Mouse (Mus musculus) WW6 (cell line): ENCODE results near the gene Lmln.
"Not testable (repeated sequence)": the region's sequence is repeated elsewhere in the genome, so short reads cannot be mapped to it uniquely, and the experiment has no call there.

Source experiments
- DNase-seq: peaks from one replicate; pipeline ENCODE4 v3.0.0-alpha.2; 2013; ENCODE audit warnings: low read depth, low spot score

Gene Lmln

GRCm38 (mm10) chr16:33130731-33131130 is 68.4 kb downstream of the Lmln start:
- DNase-seq: no peak

DNA sequence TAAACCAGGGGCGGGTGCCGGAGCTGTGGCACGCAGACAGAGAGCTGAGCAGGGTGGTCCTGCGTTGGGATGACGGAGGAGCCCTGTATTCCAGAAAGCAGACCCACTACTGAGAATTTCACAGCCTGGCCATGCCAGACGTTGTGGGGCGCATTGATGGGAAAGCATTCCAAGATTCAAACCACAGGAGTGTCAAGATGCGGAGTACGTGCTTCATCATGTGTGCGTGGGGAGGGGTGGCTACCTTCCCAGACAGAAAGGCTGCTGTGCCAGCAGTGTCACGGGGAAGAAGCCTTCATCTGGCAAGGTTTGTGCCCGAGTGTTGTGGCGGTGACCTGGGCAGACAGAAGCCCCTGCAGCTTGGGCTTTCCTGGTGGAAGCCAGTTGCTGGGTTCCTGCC is 70.9 kb downstream of the Lmln start:
- DNase-seq: no peak

- no peak for DNase-seq
Observed at GRCm38 (mm10) chr16:33135167-33135566, 72.8 kb downstream of the Lmln start.

GRCm38 (mm10) chr16:33139061-33139460 is 76.7 kb downstream of the Lmln start:
- not testable (repeated sequence) for DNase-seq

DNA sequence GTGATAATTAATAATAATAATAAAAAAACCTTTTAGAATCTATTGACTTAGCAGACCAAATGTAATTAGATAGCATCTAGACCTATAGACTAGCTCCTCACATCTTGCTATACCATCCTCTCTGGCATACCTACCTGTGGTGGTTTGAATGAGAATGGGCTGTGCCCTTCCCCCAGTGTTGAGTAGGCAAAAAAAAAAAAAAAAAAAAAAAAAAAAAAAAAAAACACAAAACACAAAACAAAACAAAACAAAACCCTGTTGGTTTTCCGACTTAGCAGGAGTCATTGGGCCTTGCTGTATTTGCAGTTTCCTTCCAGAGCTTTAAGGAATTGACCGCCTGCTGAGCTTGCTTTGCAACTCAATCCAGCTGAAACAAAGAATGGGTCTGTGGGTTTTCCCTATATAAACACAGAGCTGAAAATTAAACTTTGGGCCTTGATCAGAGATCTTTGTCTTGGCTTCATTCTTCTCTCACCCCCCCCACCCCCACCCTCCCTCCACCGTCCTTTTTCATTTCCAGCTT is 79.5 kb downstream of the Lmln start:
- no peak for DNase-seq

DNA sequence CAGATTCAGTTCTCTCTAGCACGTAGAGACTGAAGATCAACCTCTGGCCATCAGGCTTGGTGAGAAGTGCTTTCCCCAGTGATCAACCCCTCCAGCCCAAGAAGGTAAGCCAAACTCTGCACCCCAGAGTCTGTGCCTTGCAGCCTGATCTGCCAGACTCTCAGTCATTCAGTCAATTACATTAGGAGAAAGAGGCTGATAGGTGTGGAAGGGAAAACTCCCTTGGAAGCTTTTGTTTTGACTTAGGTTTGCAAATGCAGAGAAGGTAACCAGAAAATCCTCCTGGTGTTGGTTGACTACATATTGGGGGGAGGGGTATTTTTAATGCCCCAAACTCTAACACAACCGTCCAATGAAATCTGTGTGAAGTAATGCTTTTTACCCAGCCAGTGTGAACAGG is 81.1 kb downstream of the Lmln start:
- no peak for DNase-seq

DNA sequence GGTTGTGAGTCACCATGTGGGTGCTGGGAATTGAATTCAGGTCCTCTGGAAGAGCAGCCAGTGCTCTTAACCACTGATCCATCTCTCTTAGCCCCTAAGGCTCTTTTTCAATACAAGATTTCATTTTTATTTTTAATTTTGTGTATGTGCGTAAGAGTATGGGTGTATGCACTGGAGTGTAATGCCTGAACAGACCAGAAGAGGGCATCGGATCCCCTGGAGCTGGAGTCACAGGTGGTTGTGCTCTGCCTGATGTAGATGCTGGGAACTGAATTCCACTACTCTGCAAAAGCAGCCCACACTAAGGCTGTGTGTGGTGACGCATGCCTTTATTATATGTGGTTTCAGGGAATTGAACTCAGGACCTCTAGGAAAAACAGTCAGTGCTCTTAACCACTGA is 83.9 kb downstream of the Lmln start:
- no peak for DNase-seq

- no peak for DNase-seq
Observed at GRCm38 (mm10) chr16:33148135-33148534, 85.8 kb downstream of the Lmln start.

- not testable (repeated sequence) for DNase-seq
Observed at GRCm38 (mm10) chr16:33150875-33151274, 88.6 kb downstream of the Lmln start.

DNA sequence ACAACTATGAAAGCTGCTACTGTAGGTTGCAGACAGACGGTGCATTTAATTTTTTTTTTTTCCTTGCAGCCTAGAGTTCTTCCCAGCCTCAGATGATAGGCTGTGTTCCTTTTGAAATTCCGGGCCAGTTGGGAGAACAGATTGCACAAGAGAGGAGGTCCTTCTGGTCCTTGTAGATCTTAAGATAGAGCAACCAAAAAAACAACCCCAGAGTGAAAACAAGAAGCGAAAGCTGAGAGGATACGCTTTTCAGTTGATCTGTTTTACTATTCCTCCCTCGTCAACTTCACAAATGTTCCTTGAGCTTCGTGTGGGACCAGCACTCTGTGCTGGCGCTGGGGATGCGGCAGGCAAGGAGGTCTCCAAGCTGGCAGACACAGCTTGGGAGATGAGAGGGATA is 89.2 kb downstream of the Lmln start:
- DNase-seq: no peak

DNA sequence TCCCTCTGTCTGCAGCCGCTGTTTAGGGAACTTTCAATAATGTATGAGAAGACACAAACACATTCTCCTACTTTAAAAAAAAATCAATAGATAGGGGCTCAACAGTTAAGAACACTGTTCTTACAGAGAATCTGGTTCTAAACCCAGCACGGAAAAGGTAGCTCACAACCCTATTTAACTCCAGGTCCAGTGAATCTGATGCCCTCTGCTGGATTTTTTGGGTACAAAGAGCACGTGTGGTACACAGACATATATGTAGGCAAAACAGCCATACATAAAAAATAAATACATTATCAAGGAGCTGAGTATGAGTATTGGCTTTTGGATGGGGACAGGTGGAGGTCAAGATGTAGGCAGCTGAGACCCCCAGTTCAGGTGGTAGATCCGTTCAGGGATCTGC is 92.7 kb downstream of the Lmln start:
- DNase-seq: no peak

DNA sequence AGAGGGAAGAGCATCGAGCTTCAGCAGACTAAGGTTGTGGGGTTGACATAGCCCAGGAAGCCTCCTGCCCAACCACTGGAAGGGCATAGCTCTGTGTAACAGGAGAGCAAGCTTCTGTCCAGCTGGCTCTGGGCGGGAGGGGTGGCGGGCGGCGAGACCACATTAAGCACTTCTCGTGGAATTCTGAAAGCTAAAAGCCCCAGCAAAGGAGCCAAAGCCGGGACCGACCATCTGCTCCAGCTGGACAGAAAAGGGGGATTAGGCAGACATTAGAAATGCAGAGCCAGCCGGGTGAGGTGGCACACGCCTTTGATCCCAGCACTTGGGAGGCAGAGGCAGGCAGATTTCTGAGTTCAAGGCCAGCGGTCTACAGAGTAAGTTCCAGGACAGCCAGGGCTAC is 95.7 kb downstream of the Lmln start:
- DNase-seq: no peak

DNA sequence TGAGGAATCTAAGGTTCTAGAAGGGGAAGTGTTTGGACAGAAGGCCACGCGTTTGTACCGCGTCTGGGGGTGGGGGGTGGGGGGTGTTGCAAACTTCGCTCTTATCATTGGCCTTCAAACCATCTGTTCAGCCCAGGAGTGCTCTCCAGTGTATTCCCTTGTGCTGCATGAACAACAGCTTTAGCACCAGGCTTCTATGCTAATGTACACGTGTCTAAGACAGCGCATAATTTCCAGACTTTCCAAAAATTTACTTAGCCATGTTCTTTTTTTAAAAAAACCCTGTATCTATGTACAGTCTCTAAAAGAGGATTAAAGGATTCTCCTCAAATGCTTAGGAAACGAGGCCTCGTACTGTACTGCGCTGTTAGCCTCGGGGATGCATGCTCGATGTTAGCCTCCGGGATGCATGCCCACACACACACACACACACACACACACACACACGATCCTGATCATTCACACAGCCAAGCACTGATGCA is 96.3 kb downstream of the Lmln start:
- no peak for DNase-seq

DNA sequence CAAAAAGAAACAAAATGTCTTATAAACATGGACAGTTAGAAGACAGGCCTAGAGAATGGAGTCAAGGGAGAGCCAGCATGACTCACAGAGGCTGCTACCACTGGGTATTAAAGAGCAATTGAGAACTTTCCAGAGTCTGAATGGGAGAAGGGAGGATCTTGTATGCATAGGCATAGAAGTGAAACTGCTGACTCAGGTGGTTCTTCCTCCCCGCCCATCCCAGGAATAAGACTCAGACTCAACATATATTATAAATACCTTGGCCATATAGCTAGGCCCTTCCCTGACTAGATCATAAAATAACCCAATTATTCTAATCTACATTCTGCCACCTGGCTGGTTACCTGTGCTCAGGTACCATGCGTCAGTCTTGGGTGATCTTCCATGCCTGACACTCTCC is 97.0 kb downstream of the Lmln start:
- no peak for DNase-seq

- no peak for DNase-seq
Observed at GRCm38 (mm10) chr16:33163330-33164090, 101.2 kb downstream of the Lmln start.

DNA sequence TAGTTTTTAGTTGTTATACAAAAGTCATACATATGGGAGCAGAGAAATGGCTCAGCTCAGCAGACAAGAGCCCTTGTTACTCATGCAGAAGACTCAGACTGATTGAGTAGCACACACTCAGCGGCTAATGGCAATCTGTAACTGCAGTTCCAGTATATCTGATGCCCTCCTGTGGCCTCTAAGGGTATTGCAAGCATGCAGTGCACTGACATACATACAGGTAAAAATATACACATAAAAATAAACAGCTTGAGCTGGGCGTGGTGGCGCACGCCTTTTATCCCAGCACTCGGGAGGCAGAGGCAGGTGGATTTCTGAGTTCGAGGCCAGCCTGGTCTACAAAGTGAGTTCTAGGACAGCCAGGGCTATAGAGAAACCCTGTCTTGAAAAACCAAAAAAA is 104.0 kb downstream of the Lmln start:
- not testable (repeated sequence) for DNase-seq

DNA sequence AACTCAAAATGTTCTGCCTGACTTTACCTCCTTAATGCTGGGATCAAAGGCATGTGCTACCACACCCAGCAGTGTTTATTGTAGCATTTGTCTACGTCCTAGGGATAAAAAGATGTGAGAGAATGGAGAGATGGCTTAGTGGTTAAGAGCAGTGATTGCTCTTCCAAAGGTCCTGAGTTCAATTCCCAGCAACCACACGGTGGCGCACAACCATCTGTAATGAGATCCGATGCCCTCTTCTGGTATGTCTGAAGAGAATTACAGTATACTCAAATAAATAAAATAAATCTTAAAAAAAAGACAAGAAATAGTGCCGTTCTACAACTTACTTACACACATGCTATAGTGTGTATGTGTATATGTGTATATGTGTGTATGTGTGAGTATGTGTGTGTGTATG is 105.2 kb downstream of the Lmln start:
- DNase-seq: no peak

- DNase-seq: no peak
Observed at GRCm38 (mm10) chr16:33169471-33170034, 107.2 kb downstream of the Lmln start.

DNA sequence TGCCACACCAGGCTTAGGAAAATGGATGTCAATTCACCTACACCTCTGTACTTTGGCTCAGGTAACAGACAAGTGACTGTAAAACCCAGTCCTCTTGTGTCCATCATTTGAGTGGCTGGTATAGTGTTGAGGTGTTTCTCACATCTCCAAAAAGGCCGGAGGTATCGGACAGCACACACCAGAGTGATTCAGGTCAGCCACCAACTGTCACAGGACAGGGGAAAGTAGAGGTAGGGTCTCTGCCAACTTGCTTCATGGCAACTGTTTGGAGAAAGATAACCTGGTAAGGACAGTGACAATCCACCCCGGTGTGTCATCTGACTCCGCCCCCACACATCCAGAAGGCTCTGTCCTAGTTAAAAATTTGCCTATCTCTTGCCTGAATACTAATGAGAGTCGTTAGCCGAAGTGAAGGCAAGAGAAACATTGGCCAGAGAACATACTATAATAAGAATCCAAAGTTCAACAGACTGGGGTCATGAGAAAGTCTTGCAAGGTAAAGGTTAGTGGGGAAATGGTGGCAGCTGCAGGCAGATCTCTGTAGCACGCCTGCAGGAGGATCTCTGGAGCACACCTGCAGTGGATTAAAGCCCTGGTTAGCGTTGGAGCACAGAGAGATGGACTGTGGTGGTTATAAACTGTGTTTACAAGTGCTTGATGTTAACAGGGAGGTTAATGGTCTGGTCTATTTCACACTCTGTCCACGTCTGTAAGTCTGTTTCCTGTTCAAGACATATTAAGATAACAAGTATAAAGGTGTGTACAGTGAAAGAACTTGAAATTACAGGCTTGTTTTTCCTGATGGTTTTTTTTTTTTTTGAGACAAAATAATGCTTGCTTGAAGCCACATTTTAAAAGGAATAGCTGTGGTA is 108.6 kb downstream of the Lmln start:
- no peak for DNase-seq

GRCm38 (mm10) chr16:33171800-33172199 is 109.5 kb downstream of the Lmln start:
- DNase-seq: no peak

GRCm38 (mm10) chr16:33173151-33173550 is 110.8 kb downstream of the Lmln start:
- no peak for DNase-seq

DNA sequence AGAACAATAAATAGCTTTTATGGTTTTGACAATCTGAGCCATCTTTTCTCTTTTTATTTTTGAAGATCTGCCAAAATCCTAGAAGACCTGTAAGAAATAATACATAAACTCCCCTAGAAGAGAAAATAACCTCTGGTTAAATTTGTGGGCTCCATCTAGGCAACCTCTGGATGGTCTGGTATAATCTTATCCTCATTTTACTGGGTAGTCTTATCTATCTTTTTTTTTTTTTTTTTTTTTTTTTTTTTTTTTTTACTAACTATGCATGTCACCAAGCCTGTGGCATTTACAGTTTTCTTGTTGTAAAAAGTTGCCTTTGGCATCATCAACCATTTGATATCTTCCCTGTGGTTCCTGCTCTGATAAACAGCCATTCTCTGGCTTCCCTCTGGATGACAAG is 112.4 kb downstream of the Lmln start:
- DNase-seq: no peak
